Mouse (Mus musculus) spleen, adult 18-20 months (tissue): ENCODE measurements around the gene Rgs12.

ENCODE experiments used
- DNase-seq, 2 experiments: peaks; one replicate each; pipeline ENCODE4 v3.0.0; 2022; ENCODE audit warnings: mixed read lengths in 2 of 2

Gene Rgs12

GRCm38 (mm10) chr5:34984933-34985332 lies 35.7 kb downstream of the Rgs12 start:
- no peak for DNase-seq

- peak; percentile 49 to 76 for DNase-seq
Measured at GRCm38 (mm10) chr5:34985867-34986266, 36.6 kb downstream of the Rgs12 start.

GRCm38 (mm10) chr5:34987396-34987795 lies 38.2 kb downstream of the Rgs12 start:
- DNase-seq: no peak

GRCm38 (mm10) chr5:34988690-34989089 lies 39.4 kb downstream of the Rgs12 start:
- no peak for DNase-seq

GRCm38 (mm10) chr5:34989321-34989772 lies 40.1 kb downstream of the Rgs12 start:
- no peak for DNase-seq

- no peak for DNase-seq
Measured at GRCm38 (mm10) chr5:34998754-34999153, 49.5 kb downstream of the Rgs12 start.

- no peak for DNase-seq
Measured at GRCm38 (mm10) chr5:34999281-34999680, 50.0 kb downstream of the Rgs12 start.

GRCm38 (mm10) chr5:35000323-35000722 lies 51.1 kb downstream of the Rgs12 start:
- no peak for DNase-seq

- no peak for DNase-seq
Measured at GRCm38 (mm10) chr5:35001144-35001543, 51.9 kb downstream of the Rgs12 start.

GRCm38 (mm10) chr5:35003611-35004162 lies 54.4 kb downstream of the Rgs12 start:
- no peak for DNase-seq

GRCm38 (mm10) chr5:35004769-35005168 lies 55.5 kb downstream of the Rgs12 start:
- DNase-seq: no peak

- no peak for DNase-seq
Measured at GRCm38 (mm10) chr5:35005659-35006058, 56.4 kb downstream of the Rgs12 start.

- DNase-seq: no peak
Measured at GRCm38 (mm10) chr5:35006599-35006998, 57.4 kb downstream of the Rgs12 start.

- no peak for DNase-seq
Measured at GRCm38 (mm10) chr5:35009163-35009562, 59.9 kb downstream of the Rgs12 start.

- no peak for DNase-seq
Measured at GRCm38 (mm10) chr5:35010656-35011055, 61.4 kb downstream of the Rgs12 start.

GRCm38 (mm10) chr5:35011156-35011923 lies 62.1 kb downstream of the Rgs12 start:
- DNase-seq: no peak

- DNase-seq: no peak
Measured at GRCm38 (mm10) chr5:35014036-35014435, 64.8 kb downstream of the Rgs12 start.

- DNase-seq: no peak
Measured at GRCm38 (mm10) chr5:35019673-35020300, 70.5 kb downstream of the Rgs12 start.

- DNase-seq: no peak
Measured at GRCm38 (mm10) chr5:35020410-35021241, 71.4 kb downstream of the Rgs12 start.

- peak in 1 of 2 experiments; percentile 40 for DNase-seq
Measured at GRCm38 (mm10) chr5:35024975-35025374, 75.7 kb downstream of the Rgs12 start.

- no peak for DNase-seq
Measured at GRCm38 (mm10) chr5:35029303-35029702, 80.1 kb downstream of the Rgs12 start.

- no peak for DNase-seq
Measured at GRCm38 (mm10) chr5:35029755-35030154, 80.5 kb downstream of the Rgs12 start.

GRCm38 (mm10) chr5:35033068-35033467 lies 83.8 kb downstream of the Rgs12 start:
- DNase-seq: peak in 1 of 2 experiments; percentile 32
